In genomic region chr8:18512409-18512808, GRCm38 (mm10) we compare ENCODE assay signal across 19 mouse cellular contexts.
A peak's percentile ranks its signal among the peaks of the same experiment; 100 is the strongest.
DNase-seq lines count a peak whose midpoint lies in the region; ATAC-seq and TF ChIP-seq lines count a peak whose summit lies in the region.
"Had no signal": no experiment of that assay in that cellular context is flagged by ENCODE, and none has a peak within 500 bp of the region (broad histone marks: within the 10 kb centered on the region; RNA-seq: fewer than 3 reads in every experiment).

No protein-coding gene starts in this region.

- no peak for DNase-seq in forebrain, postnatal 0 days
- DNase-seq in forebrain, embryonic 11.5 days (ENCODE audit: low spot score) = no peak
- DNase-seq in left cerebral cortex, adult 2 months (ENCODE audit: extremely low spot score in 1 of 2, low spot score in 2 of 2) = no peak
- no peak for DNase-seq in left cerebral cortex, postnatal 4 days
- peak; percentile 14 for DNase-seq in 416B (ENCODE audit: low read depth)
- peak; percentile 11 for DNase-seq in ZHBTc4 (ENCODE audit: low read depth, low spot score)
- DNase-seq: cerebellum, adult 2 months; cerebellum, postnatal 36 days; gastrocnemius, postnatal 25 days; kidney, adult 9 months; kidney, postnatal 4 days; lung, postnatal 4 days; retina, postnatal 1 day; thymus, postnatal 14 days had no signal

- H3K9me3 ChIP-seq in forebrain, postnatal 0 days (ENCODE audit: low read length) = no peaks in the 10 kb centered on the region
- H3K9me3 ChIP-seq in forebrain, embryonic 11.5 days (ENCODE audit: control insufficient read depth, low read length) = no peaks in the 10 kb centered on the region
- H3K9me3 ChIP-seq: forebrain, embryonic 13.5 days; limb, embryonic 13.5 days had no signal

- WGBS in forebrain, postnatal 0 days = 56% methylated on average over 2 of the region's 2 CpGs
- 60% methylated on average over 2 of the region's 2 CpGs for WGBS in forebrain, embryonic 11.5 days

- intact Hi-C loops in left cerebral cortex, adult 2 months (cut with DNase I) = no loop called here
- intact Hi-C loops in left cerebral cortex, postnatal 4 days (cut with DNase I) = no loop called here

- no peaks in the 10 kb centered on the region for H3K36me3 ChIP-seq in forebrain, postnatal 0 days (ENCODE audit: insufficient read depth)
- no peaks in the 10 kb centered on the region for H3K36me3 ChIP-seq in forebrain, embryonic 11.5 days (ENCODE audit: control insufficient read depth, insufficient read depth, low read length)
- H3K36me3 ChIP-seq: limb, embryonic 13.5 days had no signal

- TF ChIP-seq CTCF in forebrain, postnatal 0 days (IDR thresholded peaks at IDR 0.05; ENCODE audit: low read depth) = peak; percentile 14; the same call in 1 of the 2 replicates
- peak; percentile 41 for TF ChIP-seq CTCF in left cerebral cortex, adult 2 months (IDR thresholded peaks at IDR 0.05)

- H3K4me3 ChIP-seq in forebrain, postnatal 0 days (ENCODE audit: low read depth, low read length) = no peak overlapping the region
- no peak overlapping the region for H3K4me3 ChIP-seq in forebrain, embryonic 11.5 days (ENCODE audit: low read depth, low read length)
- H3K4me3 ChIP-seq in left cerebral cortex, adult 2 months = no peak overlapping the region
- H3K4me3 ChIP-seq: forebrain, embryonic 13.5 days; limb, embryonic 13.5 days had no signal

- no peaks in the 10 kb centered on the region for H3K4me1 ChIP-seq in forebrain, postnatal 0 days (ENCODE audit: insufficient read depth)
- no peaks in the 10 kb centered on the region for H3K4me1 ChIP-seq in forebrain, embryonic 11.5 days (replicated peaks; ENCODE audit: control insufficient read depth, insufficient read depth, low read length)
- H3K4me1 ChIP-seq: forebrain, embryonic 13.5 days; limb, embryonic 13.5 days had no signal

- no peak for ATAC-seq in forebrain, postnatal 0 days
- ATAC-seq in forebrain, embryonic 11.5 days (replicated peaks; ENCODE audit: low FRiP score) = no peak
- no peak for ATAC-seq in monocyte, adult 5-6 weeks (replicated peaks; ENCODE audit: insufficient number of reproducible peaks, low FRiP score, low TSS enrichment, poor library complexity, severe bottlenecking)
- ATAC-seq: forebrain, embryonic 13.5 days; inflammation-experienced regulatory T-cells, adult 6 months had no signal

- H3K9ac ChIP-seq in forebrain, postnatal 0 days = no peak overlapping the region
- no peak overlapping the region for H3K9ac ChIP-seq in forebrain, embryonic 11.5 days (ENCODE audit: low read length)
- H3K9ac ChIP-seq: forebrain, embryonic 13.5 days; limb, embryonic 13.5 days had no signal

- H3K4me2 ChIP-seq in forebrain, postnatal 0 days (ENCODE audit: low read depth) = no peak overlapping the region
- H3K4me2 ChIP-seq in forebrain, embryonic 11.5 days (ENCODE audit: low read depth, low read length, severe bottlenecking) = no peak overlapping the region
- H3K4me2 ChIP-seq: forebrain, embryonic 13.5 days; limb, embryonic 13.5 days; midbrain, embryonic 11.5 days had no signal

- H3K27ac ChIP-seq in forebrain, postnatal 0 days (ENCODE audit: low read depth, low read length) = no peak overlapping the region
- H3K27ac ChIP-seq in forebrain, embryonic 11.5 days (ENCODE audit: low read depth, low read length) = no peak overlapping the region
- H3K27ac ChIP-seq in left cerebral cortex, adult 2 months = no peak overlapping the region
- H3K27ac ChIP-seq: forebrain, embryonic 13.5 days; limb, embryonic 13.5 days had no signal

- H3K27me3 ChIP-seq in forebrain, postnatal 0 days (ENCODE audit: insufficient read depth, low read length) = no peaks in the 10 kb centered on the region
- no peaks in the 10 kb centered on the region for H3K27me3 ChIP-seq in forebrain, embryonic 11.5 days (ENCODE audit: control insufficient read depth, insufficient read depth, low read length)
- H3K27me3 ChIP-seq: forebrain, embryonic 13.5 days; limb, embryonic 13.5 days had no signal

Comparison
In these comparisons a context has a peak if more than half of its experiments do, and no peak if none do; other contexts are left out.
1. DNase-seq: peak in 416B (single experiment) and ZHBTc4 (single experiment); none in forebrain, postnatal 0 days (single experiment), forebrain, embryonic 11.5 days (single experiment), left cerebral cortex, adult 2 months (0 of 2) and left cerebral cortex, postnatal 4 days (single experiment).